Mouse (Mus musculus): ENCODE data around the gene Prtn3.
A peak's percentile ranks its signal among the peaks of the same experiment; 100 is the strongest.

Gene Prtn3

GRCm38 (mm10) chr10:79855558-79856184, 18.6 kb upstream of the Prtn3 start:
- no peak for DNase-seq

- no peak for DNase-seq
Measured at GRCm38 (mm10) chr10:79856280-79856679, 18.0 kb upstream of the Prtn3 start.

GRCm38 (mm10) chr10:79856704-79857451, 17.4 kb upstream of the Prtn3 start:
- no peak for DNase-seq

- no peak for DNase-seq
Measured at GRCm38 (mm10) chr10:79857452-79857811, 16.8 kb upstream of the Prtn3 start.

- DNase-seq, result no peak
Measured at GRCm38 (mm10) chr10:79857894-79858293, 16.4 kb upstream of the Prtn3 start.

- peak; percentile 85 for DNase-seq
Measured at GRCm38 (mm10) chr10:79858416-79859074, 15.7 kb upstream of the Prtn3 start.

- no peak for DNase-seq
Measured at GRCm38 (mm10) chr10:79859116-79859515, 15.2 kb upstream of the Prtn3 start.

- no peak for DNase-seq
Measured at GRCm38 (mm10) chr10:79860079-79860911, 14.0 kb upstream of the Prtn3 start.

- DNase-seq, result no peak
Measured at GRCm38 (mm10) chr10:79861230-79862048, 12.8 kb upstream of the Prtn3 start.

- DNase-seq, result no peak
Measured at GRCm38 (mm10) chr10:79862049-79862788, 12.1 kb upstream of the Prtn3 start.

GRCm38 (mm10) chr10:79862925-79863324, 11.4 kb upstream of the Prtn3 start:
- DNase-seq, result no peak

GRCm38 (mm10) chr10:79864351-79865188, 9.7 kb upstream of the Prtn3 start:
- no peak for DNase-seq

GRCm38 (mm10) chr10:79865189-79865601, 9.1 kb upstream of the Prtn3 start:
- no peak for DNase-seq

GRCm38 (mm10) chr10:79865801-79866295, 8.4 kb upstream of the Prtn3 start:
- no peak for DNase-seq

GRCm38 (mm10) chr10:79866601-79867000, 7.7 kb upstream of the Prtn3 start:
- no peak for DNase-seq

- no peak for DNase-seq
Measured at GRCm38 (mm10) chr10:79871845-79872244, 2.4 kb upstream of the Prtn3 start.

GRCm38 (mm10) chr10:79872862-79873261, 1.4 kb upstream of the Prtn3 start:
- no peak for DNase-seq

- no peak for DNase-seq
Measured at GRCm38 (mm10) chr10:79873313-79873712, 963 bp upstream of the Prtn3 start.

- no peak for DNase-seq
Measured at GRCm38 (mm10) chr10:79873715-79874289, 474 bp upstream of the Prtn3 start.

- no peak for DNase-seq
Measured at GRCm38 (mm10) chr10:79877174-79877573, 2.9 kb downstream of the Prtn3 start.

All from right cerebral cortex, adult 18-20 months (tissue).